Mouse (Mus musculus): ENCODE measurements around the gene Nccrp1. TPM values are rescaled to one million over a fixed set of nuclear protein-coding genes. Genes with fewer than 3 reads are reported as not detected.

Gene Nccrp1
- polyA plus RNA-seq, 1 experiment from 2014 or later, result not detected

DNA sequence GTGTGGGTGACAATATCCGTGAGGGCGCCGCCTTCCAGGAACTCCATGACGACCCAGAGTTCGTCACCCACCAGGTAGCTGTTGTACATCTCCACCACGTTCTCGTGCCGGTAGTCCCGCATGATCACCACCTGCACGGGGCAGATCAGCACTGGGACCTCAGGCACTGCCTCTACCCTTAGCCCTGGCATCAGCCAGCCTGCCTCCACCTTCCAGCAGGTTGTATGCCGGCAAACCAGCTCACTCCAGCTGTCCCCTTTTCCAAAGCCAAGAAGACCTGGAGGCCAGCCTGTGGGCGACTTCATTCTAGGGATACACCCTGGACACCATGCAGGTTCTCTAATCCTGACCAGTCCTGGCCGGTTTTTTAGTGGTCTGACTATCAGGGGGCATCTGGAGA lies 15.9 kb upstream of the Nccrp1 start:
- WGBS, result 94% methylated on average over 13 of the region's 13 CpGs
- no peak for DNase-seq (ENCODE audit: low spot score)
- Histone ChIP-seq H3K27me3 (replicated peaks; ENCODE audit: insufficient read depth, low read length) (no peaks in the 10 kb centered on the region), H3K9me3 (ENCODE audit: low read length) (no peaks in the 10 kb centered on the region), H3K9ac (replicated peaks; ENCODE audit: low read depth) (no peak overlapping the region), H3K4me3 (ENCODE audit: low read depth, low read length) (no peak overlapping the region), H3K4me1 (ENCODE audit: insufficient read depth, low read depth, low read length) (no peaks in the 10 kb centered on the region), H3K27ac (ENCODE audit: low read length) (no peak overlapping the region), H3K36me3 (ENCODE audit: insufficient read depth, low read length) (peaks cover 55% of the 10 kb centered on the region), H3K4me2 (replicated peaks; ENCODE audit: low read depth, low read length) (no peak overlapping the region)
- no peak for ATAC-seq
- TF ChIP-seq CTCF (IDR thresholded peaks at IDR 0.05) (no peak), EP300 (IDR thresholded peaks at IDR 0.05) (no peak)

DNA sequence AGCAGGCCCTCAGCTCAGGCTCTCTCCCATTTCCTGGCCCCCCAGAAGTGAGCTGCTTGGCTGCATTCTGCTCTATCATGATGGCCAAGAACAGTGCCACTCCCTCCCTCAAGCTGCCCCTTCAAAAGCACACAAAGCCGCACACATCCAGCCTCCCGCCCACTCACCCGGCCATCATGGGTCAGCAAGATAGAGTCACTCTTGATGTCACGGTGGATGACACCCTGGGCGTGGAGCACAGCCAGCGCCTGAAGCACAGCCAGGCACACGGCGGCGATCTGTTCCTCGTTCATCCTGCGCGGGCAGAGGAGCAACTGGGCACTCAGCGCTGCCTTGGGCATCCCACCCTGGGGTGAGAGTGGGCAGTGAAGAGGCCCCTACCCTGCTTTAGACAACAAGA lies 15.3 kb upstream of the Nccrp1 start:
- Histone ChIP-seq H3K9me3 (ENCODE audit: low read length) (no peaks in the 10 kb centered on the region), H3K4me3 (ENCODE audit: low read depth, low read length) (no peak overlapping the region), H3K36me3 (ENCODE audit: insufficient read depth, low read length) (peaks cover 50% of the 10 kb centered on the region), H3K4me1 (ENCODE audit: insufficient read depth, low read depth, low read length) (no peaks in the 10 kb centered on the region), H3K27ac (ENCODE audit: low read length) (no peak overlapping the region), H3K4me2 (replicated peaks; ENCODE audit: low read depth, low read length) (no peak overlapping the region), H3K9ac (replicated peaks; ENCODE audit: low read depth) (no peak overlapping the region), H3K27me3 (replicated peaks; ENCODE audit: insufficient read depth, low read length) (no peaks in the 10 kb centered on the region)
- DNase-seq (ENCODE audit: low spot score), result no peak
- no peak for TF ChIP-seq EP300 (IDR thresholded peaks at IDR 0.05)
- TF ChIP-seq CTCF (IDR thresholded peaks at IDR 0.05), result no peak
- ATAC-seq, result no peak
- WGBS, result 87% methylated on average over 13 of the region's 13 CpGs

DNA sequence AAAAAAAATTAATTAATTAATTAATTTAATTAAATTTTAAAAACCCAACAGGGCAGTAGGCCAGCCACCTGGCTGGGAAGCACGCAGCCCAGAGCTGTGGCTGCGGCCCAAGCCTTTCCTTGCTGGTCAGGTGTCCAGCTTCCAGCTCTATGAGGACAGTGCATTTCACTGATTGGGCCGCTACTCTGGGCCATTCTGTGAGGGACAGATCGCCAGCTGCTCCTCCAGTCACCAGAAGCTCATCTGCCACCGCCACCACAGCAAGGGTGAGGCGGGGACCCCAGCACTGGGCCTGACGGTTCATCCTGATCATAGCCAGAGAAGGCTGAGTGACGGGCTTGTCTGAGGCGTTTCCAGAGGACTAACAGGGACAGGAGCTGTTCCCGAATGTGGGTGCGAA lies 14.9 kb upstream of the Nccrp1 start:
- H3K36me3 ChIP-seq (ENCODE audit: insufficient read depth, low read length), result peaks cover 47% of the 10 kb centered on the region
- no peak overlapping the region for H3K27ac ChIP-seq (ENCODE audit: low read length)
- 0 out of 2 replicates have a peak, but pooled peaks cover under 1% of the 10 kb centered on the region for H3K4me1 ChIP-seq (ENCODE audit: insufficient read depth, low read depth, low read length)
- no peak overlapping the region for H3K9ac ChIP-seq (replicated peaks; ENCODE audit: low read depth)
- ATAC-seq (no peak), DNase-seq (ENCODE audit: low spot score) (no peak)
- no peaks in the 10 kb centered on the region for H3K27me3 ChIP-seq (replicated peaks; ENCODE audit: insufficient read depth, low read length)
- H3K4me3 ChIP-seq (ENCODE audit: low read depth, low read length), result no peak overlapping the region
- WGBS, result 93% methylated on average over 11 of the region's 11 CpGs
- no peaks in the 10 kb centered on the region for H3K9me3 ChIP-seq (ENCODE audit: low read length)
- TF ChIP-seq CTCF (IDR thresholded peaks at IDR 0.05) (no peak), EP300 (IDR thresholded peaks at IDR 0.05) (no peak)
- H3K4me2 ChIP-seq (replicated peaks; ENCODE audit: low read depth, low read length), result no peak overlapping the region

DNA sequence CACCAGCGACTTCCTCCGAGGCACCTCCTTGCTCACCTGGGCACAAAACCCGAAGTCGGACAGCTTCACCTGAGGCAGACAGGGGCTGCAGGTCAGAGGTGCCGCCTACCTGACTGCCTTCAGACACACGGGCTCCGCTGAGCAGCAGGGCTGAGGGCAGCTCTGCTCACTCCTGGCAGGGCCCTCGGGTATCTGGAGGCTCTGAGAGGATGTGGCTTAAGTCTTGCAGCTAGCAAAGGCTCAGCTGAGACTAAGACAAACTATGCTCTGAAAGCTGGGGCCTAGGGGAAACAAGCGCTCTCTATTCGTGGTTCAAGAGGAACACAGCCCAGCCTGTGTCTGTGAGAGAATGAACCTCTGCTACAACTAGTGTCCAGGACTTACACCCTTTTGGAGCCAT lies 13.8 kb upstream of the Nccrp1 start:
- no peaks in the 10 kb centered on the region for H3K9me3 ChIP-seq (ENCODE audit: low read length)
- 93% methylated on average over 10 of the region's 10 CpGs for whole genome bisulfite sequencing
- no peaks in the 10 kb centered on the region for H3K27me3 ChIP-seq (replicated peaks; ENCODE audit: insufficient read depth, low read length)
- H3K4me1 ChIP-seq (ENCODE audit: insufficient read depth, low read depth, low read length), result 0 out of 2 replicates have a peak, but pooled peaks cover 2% of the 10 kb centered on the region
- H3K4me2 ChIP-seq (replicated peaks; ENCODE audit: low read depth, low read length), result no peak overlapping the region
- no peak overlapping the region for H3K4me3 ChIP-seq (ENCODE audit: low read depth, low read length)
- peaks cover 39% of the 10 kb centered on the region for H3K36me3 ChIP-seq (ENCODE audit: insufficient read depth, low read length)
- ATAC-seq (no peak), DNase-seq (ENCODE audit: low spot score) (no peak)
- H3K9ac ChIP-seq (replicated peaks; ENCODE audit: low read depth), result no peak overlapping the region
- H3K27ac ChIP-seq (ENCODE audit: low read length), result no peak overlapping the region
- no peak for TF ChIP-seq EP300 (IDR thresholded peaks at IDR 0.05)
- TF ChIP-seq CTCF (IDR thresholded peaks at IDR 0.05), result no peak

DNA sequence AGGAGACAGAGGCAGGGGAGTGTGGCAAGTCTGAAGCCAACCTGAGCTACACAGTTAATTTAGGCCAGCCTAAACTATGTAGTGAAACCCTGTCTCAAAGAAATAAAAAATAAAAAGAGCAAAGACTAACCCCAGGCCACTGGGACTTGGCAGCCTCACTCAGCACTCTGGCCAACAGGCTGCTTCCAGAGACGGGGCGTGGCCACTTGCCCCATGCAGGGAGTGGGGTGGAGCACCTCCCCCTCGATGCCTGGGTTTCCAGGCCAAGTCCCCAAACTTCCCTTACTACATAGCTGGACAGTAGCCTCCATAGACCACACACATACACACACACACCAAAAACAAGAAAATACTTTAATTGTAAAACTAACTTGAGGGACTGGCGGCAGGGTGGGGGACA lies 11.4 kb upstream of the Nccrp1 start:
- WGBS, result 33% methylated on average over 4 of the region's 4 CpGs
- Histone ChIP-seq H3K9me3 (ENCODE audit: low read length) (no peaks in the 10 kb centered on the region), H3K4me2 (replicated peaks; ENCODE audit: low read depth, low read length) (no peak overlapping the region), H3K27ac (ENCODE audit: low read length) (no peak overlapping the region), H3K4me1 (ENCODE audit: insufficient read depth, low read depth, low read length) (0 out of 2 replicates have a peak, but pooled peaks cover 2% of the 10 kb centered on the region), H3K9ac (replicated peaks; ENCODE audit: low read depth) (no peak overlapping the region), H3K36me3 (ENCODE audit: insufficient read depth, low read length) (peaks cover 18% of the 10 kb centered on the region), H3K4me3 (ENCODE audit: low read depth, low read length) (no peak overlapping the region), H3K27me3 (replicated peaks; ENCODE audit: insufficient read depth, low read length) (no peaks in the 10 kb centered on the region)
- ATAC-seq, result peak; percentile 86
- no peak for TF ChIP-seq CTCF (IDR thresholded peaks at IDR 0.05)
- TF ChIP-seq EP300 (IDR thresholded peaks at IDR 0.05), result peak; percentile 31; the same call in 1 of the 2 replicates
- peak; percentile 86 for DNase-seq (ENCODE audit: low spot score)

DNA sequence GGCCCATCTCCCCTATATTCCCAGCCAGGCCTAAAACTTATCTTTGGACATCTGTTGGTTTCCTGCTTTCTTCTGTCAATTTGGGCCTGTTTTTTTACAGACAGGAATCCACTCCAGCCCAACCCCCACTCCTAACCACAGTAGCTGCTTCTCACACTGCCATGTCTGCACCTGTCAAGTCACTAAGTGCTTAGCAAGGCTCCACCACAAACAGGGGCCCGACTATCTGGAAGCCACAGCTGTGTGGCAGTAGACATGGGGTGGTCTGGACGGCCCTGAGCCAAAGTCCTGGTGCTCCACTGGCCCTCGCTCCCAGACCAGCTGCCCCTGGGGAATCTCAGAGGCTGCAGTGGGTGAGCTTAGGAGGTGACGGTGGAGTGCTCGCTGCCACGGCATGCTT lies 10.7 kb upstream of the Nccrp1 start:
- Histone ChIP-seq H3K4me3 (ENCODE audit: low read depth, low read length) (no peak overlapping the region), H3K4me2 (replicated peaks; ENCODE audit: low read depth, low read length) (no peak overlapping the region), H3K27ac (ENCODE audit: low read length) (no peak overlapping the region), H3K36me3 (ENCODE audit: insufficient read depth, low read length) (peaks cover 13% of the 10 kb centered on the region), H3K9me3 (ENCODE audit: low read length) (no peaks in the 10 kb centered on the region), H3K9ac (replicated peaks; ENCODE audit: low read depth) (no peak overlapping the region), H3K4me1 (ENCODE audit: insufficient read depth, low read depth, low read length) (0 out of 2 replicates have a peak, but pooled peaks cover 2% of the 10 kb centered on the region), H3K27me3 (replicated peaks; ENCODE audit: insufficient read depth, low read length) (no peaks in the 10 kb centered on the region)
- DNase-seq (ENCODE audit: low spot score) (no peak), ATAC-seq (no peak)
- TF ChIP-seq CTCF (IDR thresholded peaks at IDR 0.05) (no peak), EP300 (IDR thresholded peaks at IDR 0.05) (no peak)
- WGBS, result 63% methylated on average over 6 of the region's 6 CpGs

DNA sequence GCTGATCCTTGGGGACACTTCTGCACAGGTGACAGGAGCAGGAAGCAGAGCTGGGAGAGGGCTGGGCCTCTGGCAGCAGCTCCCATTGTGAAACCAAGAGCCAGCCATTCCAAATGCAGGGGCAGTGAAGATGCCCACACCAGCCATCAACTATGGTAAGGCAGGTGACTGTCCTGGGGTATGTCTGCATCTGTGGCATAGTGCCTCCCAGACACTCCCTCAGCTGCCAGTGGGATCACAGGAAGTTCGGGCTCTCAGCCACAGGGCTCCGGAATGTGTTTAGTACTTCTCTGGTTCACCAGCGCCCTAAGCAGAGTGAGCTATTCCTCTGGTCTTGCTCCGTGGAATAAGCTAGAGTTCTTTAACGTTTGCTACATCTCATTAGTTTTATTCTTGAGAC lies 10.0 kb upstream of the Nccrp1 start:
- Histone ChIP-seq H3K27me3 (replicated peaks; ENCODE audit: insufficient read depth, low read length) (no peaks in the 10 kb centered on the region), H3K4me1 (ENCODE audit: insufficient read depth, low read depth, low read length) (0 out of 2 replicates have a peak, but pooled peaks cover 2% of the 10 kb centered on the region), H3K4me2 (replicated peaks; ENCODE audit: low read depth, low read length) (no peak overlapping the region), H3K9ac (replicated peaks; ENCODE audit: low read depth) (no peak overlapping the region), H3K36me3 (ENCODE audit: insufficient read depth, low read length) (peaks cover 8% of the 10 kb centered on the region), H3K9me3 (ENCODE audit: low read length) (no peaks in the 10 kb centered on the region), H3K4me3 (ENCODE audit: low read depth, low read length) (no peak overlapping the region), H3K27ac (ENCODE audit: low read length) (no peak overlapping the region)
- 52% methylated on average over 5 of the region's 5 CpGs for WGBS
- ATAC-seq, result no peak
- no peak for TF ChIP-seq CTCF (IDR thresholded peaks at IDR 0.05)
- TF ChIP-seq EP300 (IDR thresholded peaks at IDR 0.05), result no peak
- no peak for DNase-seq (ENCODE audit: low spot score)

Measured in lung, postnatal 0 days (tissue).